Mouse (Mus musculus) liver (tissue): ENCODE data around the gene Phactr3.
"Not testable (repeated sequence)": the region's sequence is repeated elsewhere in the genome, so short reads cannot be mapped to it uniquely, and the experiment has no call there.

Experiments
- DNase-seq: peaks from one replicate; pipeline ENCODE4 v3.0.0-alpha.2; 2020; ENCODE audit warnings: mixed read lengths

The Phactr3 gene

GRCm38 (mm10) chr2:178339044-178339443, 220.3 kb downstream of the Phactr3 start:
- DNase-seq, result no peak

GRCm38 (mm10) chr2:178342105-178342504, 223.3 kb downstream of the Phactr3 start:
- DNase-seq, result not testable (repeated sequence)

- no peak for DNase-seq
These were observed 223.8 kb downstream of the Phactr3 start for GRCm38 (mm10) chr2:178342597-178342996.
